Mouse (Mus musculus) liver, embryonic 13.5 days (tissue): ENCODE results near the gene Gm10300. TPM values are rescaled to one million over a fixed set of nuclear protein-coding genes. Genes with fewer than 3 reads are reported as not detected.

Source experiments
- ATAC-seq: fragments of 200-750 bp; cut with Nextera tagmentation; 2 replicates; pipeline ENCODE4 v1.8.0; 2017; ENCODE audit warnings: low read depth, mild to moderate bottlenecking, moderate number of reproducible peaks, moderate library complexity
- DNase-seq: peaks from one replicate; pipeline ENCODE4 v3.0.0; 2022
- H3K27ac ChIP-seq: fragments of 300-500 bp; sonication (generic); 2 replicates; pipeline ENCODE4 v1.5.1; 2015; ENCODE audit warnings: moderate library complexity, mild to moderate bottlenecking, inconsistent platforms
- H3K27me3 ChIP-seq: fragments of 300-500 bp; sonication (generic); 2 replicates; pipeline ENCODE4 v1.6.1; 2015; ENCODE audit warnings: mild to moderate bottlenecking, inconsistent platforms
- H3K36me3 ChIP-seq: fragments of 300-500 bp; sonication (generic); 2 replicates; pipeline ENCODE4 v1.6.1; 2015; ENCODE audit warnings: mild to moderate bottlenecking, inconsistent platforms
- H3K4me1 ChIP-seq: fragments of 300-500 bp; sonication (generic); replicated peaks from 2 replicates; pipeline ENCODE4 v1.6.1; 2015; ENCODE audit warnings: inconsistent platforms
- H3K4me2 ChIP-seq: fragments of 300-500 bp; sonication (generic); 2 replicates; pipeline ENCODE4 v1.6.1; 2015; ENCODE audit warnings: inconsistent platforms, mild to moderate bottlenecking, moderate library complexity
- H3K4me3 ChIP-seq: fragments of 300-500 bp; sonication (generic); replicated peaks from 2 replicates; pipeline ENCODE4 v1.5.1; 2015; ENCODE audit warnings: mild to moderate bottlenecking, inconsistent platforms
- H3K9ac ChIP-seq: fragments of 300-500 bp; sonication (generic); 2 replicates; pipeline ENCODE4 v1.6.1; 2015; ENCODE audit warnings: mild to moderate bottlenecking, inconsistent platforms
- H3K9me3 ChIP-seq: fragments of 300-500 bp; sonication (generic); replicated peaks from 2 replicates; pipeline ENCODE4 v1.6.1; 2016; ENCODE audit warnings: inconsistent platforms
- WGBS: fragments of 180-500 bp; shearing (Covaris S2); methylation state at CpG from one replicate; pipeline ENCODE4 v1.1.7; 2015; ENCODE audit not compliant: insufficient replicate concordance; 5-methylcytosine and 5-hydroxymethylcytosine counted together
- polyA plus RNA-seq: library from polyadenylated mRNA; unstranded; fragments of >200 nt; fragmentation: Nextera tagmentation; extraction: Ambion mirVana; gene quantifications from 2 replicates; pipeline ENCODE4 v1.2.1, GENCODE M21; 2015

Gm10300 gene
- polyA plus RNA-seq, 1 experiment from 2014 or later: 0.39 TPM

- Histone ChIP-seq H3K4me1 (peaks cover 86% of the 10 kb centered on the region), H3K4me2 (peak overlapping the region; percentile 98), H3K36me3 (peaks cover 66% of the 10 kb centered on the region), H3K9me3 (no peaks in the 10 kb centered on the region), H3K9ac (peak overlapping the region; percentile 97), H3K27me3 (no peaks in the 10 kb centered on the region), H3K27ac (peak overlapping the region; percentile 96), H3K4me3 (peak overlapping the region; percentile 99)
- ATAC-seq (no peak), DNase-seq (no peak)
- WGBS: 89% methylated on average over 2 of the region's 2 CpGs
These were observed 2.8 kb upstream of the Gm10300 start for GRCm38 (mm10) chr4:132071674-132072073.

- ATAC-seq: no peak
- Histone ChIP-seq H3K27ac (peak overlapping the region; percentile 96), H3K36me3 (peaks cover 61% of the 10 kb centered on the region), H3K4me3 (peak overlapping the region; percentile 99), H3K9me3 (no peaks in the 10 kb centered on the region), H3K27me3 (no peaks in the 10 kb centered on the region), H3K4me1 (peaks cover 85% of the 10 kb centered on the region), H3K9ac (peak overlapping the region; percentile 97), H3K4me2 (peak overlapping the region; percentile 98)
- no peak for DNase-seq
- 75% methylated on average over 3 of the region's 3 CpGs for WGBS
These were observed 2.3 kb upstream of the Gm10300 start for GRCm38 (mm10) chr4:132072156-132072555.

GRCm38 (mm10) chr4:132072946-132073345, 1.6 kb upstream of the Gm10300 start:
- H3K4me1 ChIP-seq: peaks cover 85% of the 10 kb centered on the region
- no peak for ATAC-seq
- H3K27me3 ChIP-seq: no peaks in the 10 kb centered on the region
- peak overlapping the region; percentile 97 for H3K9ac ChIP-seq
- H3K36me3 ChIP-seq: peaks cover 53% of the 10 kb centered on the region
- H3K27ac ChIP-seq: peak overlapping the region; percentile 96
- H3K4me3 ChIP-seq: peak overlapping the region; percentile 99
- H3K9me3 ChIP-seq: no peaks in the 10 kb centered on the region
- WGBS: 75% methylated on average over 6 of the region's 6 CpGs
- peak; percentile 45 for DNase-seq
- peak overlapping the region; percentile 98 for H3K4me2 ChIP-seq

- Histone ChIP-seq H3K4me2 (peak within 1 kb of the TSS; percentile 98), H3K9me3 (no peaks in the 10 kb centered on the region), H3K9ac (peak within 1 kb of the TSS; percentile 97), H3K27me3 (no peaks in the 10 kb centered on the region), H3K27ac (peak within 1 kb of the TSS; percentile 100), H3K4me3 (peak within 1 kb of the TSS; percentile 99), H3K36me3 (peaks cover 31% of the 10 kb centered on the region), H3K4me1 (peaks cover 84% of the 10 kb centered on the region)
- DNase-seq: peak; percentile 100
- WGBS: 1% methylated on average over 47 of the region's 47 CpGs
- ATAC-seq: peak; percentile 86
These were observed 654 bp downstream of the Gm10300 start, which contains the start of gene Epb41 for GRCm38 (mm10) chr4:132074933-132075769. Gene Epb41 (minus strand): TSS chr4:132075321.

DNA sequence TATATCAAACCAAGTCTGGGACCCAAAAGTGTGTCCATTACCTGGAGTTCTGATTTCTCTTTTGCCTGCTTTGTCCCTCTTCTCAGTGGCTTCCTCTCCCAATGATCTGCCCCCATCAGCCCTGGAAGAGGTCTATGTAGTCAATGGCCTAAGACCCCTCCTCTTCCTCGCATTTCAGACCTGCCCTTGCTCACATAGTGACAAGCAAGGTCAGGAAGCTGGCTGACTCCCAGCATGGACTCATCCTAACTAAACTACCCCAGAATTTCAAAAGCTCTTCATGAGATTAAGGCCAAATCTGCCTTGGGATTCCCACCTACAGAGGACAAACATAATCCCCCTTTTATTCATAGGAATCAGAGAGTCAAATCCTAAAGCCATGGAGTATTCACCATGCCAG, 1.3 kb downstream of the Gm10300 start:
- Histone ChIP-seq H3K4me3 (peak overlapping the region; percentile 99), H3K36me3 (peaks cover 25% of the 10 kb centered on the region), H3K9me3 (no peaks in the 10 kb centered on the region), H3K4me1 (peaks cover 78% of the 10 kb centered on the region), H3K4me2 (peak overlapping the region; percentile 98), H3K9ac (peak overlapping the region; percentile 92), H3K27me3 (no peaks in the 10 kb centered on the region), H3K27ac (peak overlapping the region; percentile 100)
- DNase-seq: no peak
- no peak for ATAC-seq
- WGBS: 22% methylated on average over 1 of the region's 1 CpGs

DNA sequence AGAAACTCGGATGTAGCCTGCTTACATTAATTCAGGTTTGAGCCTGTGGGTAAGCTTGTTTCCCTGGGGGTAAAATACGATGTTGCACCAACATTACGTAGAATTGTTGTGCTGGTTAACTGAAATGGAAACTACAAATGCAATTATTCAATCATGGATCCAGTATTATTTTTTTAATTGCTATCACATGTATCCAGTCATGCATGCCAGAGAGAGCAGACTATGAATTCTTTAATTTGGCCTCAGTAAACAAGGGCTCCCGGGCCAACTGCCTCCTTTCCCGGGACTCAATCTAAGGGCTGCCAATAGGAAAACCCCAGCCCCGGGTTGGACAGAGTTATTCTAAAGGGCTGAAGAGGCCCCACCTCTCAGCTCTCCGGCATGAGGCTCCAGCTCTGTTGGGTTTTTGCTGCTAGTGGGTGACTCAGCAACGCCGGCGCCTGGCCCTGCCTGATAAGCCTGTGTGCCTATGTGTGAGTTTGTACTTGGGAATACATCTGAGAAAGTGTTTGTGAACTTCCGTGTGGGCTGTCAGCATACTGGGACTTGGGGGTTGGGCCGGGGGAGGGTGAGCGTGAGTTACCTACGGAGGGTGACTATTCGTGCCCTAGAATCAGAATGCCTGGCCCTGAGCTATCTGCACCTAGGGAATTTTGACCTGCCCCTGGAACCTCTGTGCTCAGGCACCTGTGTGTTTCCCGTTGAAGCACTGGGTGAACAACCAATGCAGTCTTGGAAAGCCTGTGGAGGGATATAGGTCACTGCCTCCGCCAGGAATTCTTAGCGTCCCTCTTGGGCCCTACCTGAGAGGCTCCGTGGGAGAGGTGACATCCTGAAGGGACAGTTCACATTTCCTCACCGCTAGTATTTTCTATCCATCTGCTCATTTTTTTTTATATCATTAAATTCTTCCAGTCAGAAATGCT, 2.2 kb downstream of the Gm10300 start:
- peaks cover 15% of the 10 kb centered on the region for H3K36me3 ChIP-seq
- DNase-seq (peak; percentile 97), ATAC-seq (peak; percentile 60)
- H3K4me2 ChIP-seq: peak overlapping the region; percentile 98
- H3K27ac ChIP-seq: peak overlapping the region; percentile 100
- peaks cover 69% of the 10 kb centered on the region for H3K4me1 ChIP-seq
- H3K9ac ChIP-seq: peak overlapping the region; percentile 92
- H3K4me3 ChIP-seq: peak overlapping the region; percentile 99
- 5% methylated on average over 20 of the region's 20 CpGs for WGBS
- no peaks in the 10 kb centered on the region for H3K9me3 ChIP-seq
- H3K27me3 ChIP-seq: no peaks in the 10 kb centered on the region

- peak overlapping the region; percentile 92 for H3K9ac ChIP-seq
- DNase-seq (peak; percentile 92), ATAC-seq (peak; percentile 66)
- H3K36me3 ChIP-seq: peaks cover 8% of the 10 kb centered on the region
- peak overlapping the region; percentile 99 for H3K4me3 ChIP-seq
- peaks cover 62% of the 10 kb centered on the region for H3K4me1 ChIP-seq
- peak overlapping the region; percentile 100 for H3K27ac ChIP-seq
- no peaks in the 10 kb centered on the region for H3K27me3 ChIP-seq
- WGBS: 7% methylated on average over 7 of the region's 7 CpGs
- peak overlapping the region; percentile 98 for H3K4me2 ChIP-seq
- no peaks in the 10 kb centered on the region for H3K9me3 ChIP-seq
These were observed 2.9 kb downstream of the Gm10300 start for GRCm38 (mm10) chr4:132077445-132077844.

- Histone ChIP-seq H3K4me2 (peak overlapping the region; percentile 98), H3K4me1 (peaks cover 53% of the 10 kb centered on the region), H3K27me3 (no peaks in the 10 kb centered on the region), H3K9ac (peak overlapping the region; percentile 73), H3K36me3 (no peaks in the 10 kb centered on the region; the same call in 1 of the 2 replicates), H3K27ac (peak overlapping the region; percentile 100), H3K4me3 (peak overlapping the region; percentile 26; the same call in 1 of the 2 replicates), H3K9me3 (no peaks in the 10 kb centered on the region)
- DNase-seq (peak; percentile 36), ATAC-seq (no peak)
- 7% methylated on average over 7 of the region's 7 CpGs for WGBS
These were observed 3.8 kb downstream of the Gm10300 start for GRCm38 (mm10) chr4:132078296-132078714.

- peak; percentile 52 for DNase-seq
These were observed 5.2 kb downstream of the Gm10300 start for GRCm38 (mm10) chr4:132079555-132080275.

DNA sequence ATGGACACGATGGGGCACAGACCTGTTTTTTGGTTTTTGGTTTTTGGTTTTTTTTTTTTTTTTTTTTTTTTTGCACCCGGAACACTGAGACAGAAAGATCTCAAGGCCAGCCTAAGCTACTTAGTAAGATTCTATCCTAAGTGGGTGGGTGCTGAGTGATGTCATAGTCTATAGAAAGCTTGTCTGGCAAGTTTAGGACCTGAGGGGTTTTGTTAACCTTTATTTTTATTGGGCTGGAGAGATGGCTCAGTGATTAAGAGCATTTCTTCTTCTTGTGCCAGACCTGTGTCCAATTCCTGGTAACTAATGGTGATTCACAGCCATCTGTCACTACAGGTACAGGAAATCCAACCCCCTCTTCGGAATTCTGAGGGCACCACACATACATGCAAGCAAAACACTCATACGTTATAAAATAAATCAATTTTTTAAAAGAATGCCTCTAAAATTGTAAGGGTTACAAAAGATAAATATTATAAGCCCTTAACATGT, 6.0 kb downstream of the Gm10300 start:
- Histone ChIP-seq H3K36me3 (no peaks in the 10 kb centered on the region), H3K4me3 (no peak overlapping the region), H3K9me3 (no peaks in the 10 kb centered on the region), H3K27me3 (no peaks in the 10 kb centered on the region), H3K9ac (no peak overlapping the region), H3K4me1 (peaks cover 44% of the 10 kb centered on the region), H3K27ac (no peak overlapping the region), H3K4me2 (no peak overlapping the region)
- 57% methylated on average over 4 of the region's 4 CpGs for WGBS
- DNase-seq: no peak
- ATAC-seq: no peak

More at GRCm38 (mm10) chr4:132079555-132080275, 5.2 kb downstream of the Gm10300 start:
- WGBS: 13% methylated on average over 19 of the region's 19 CpGs
- no peak for ATAC-seq
- Histone ChIP-seq H3K27me3 (no peaks in the 10 kb centered on the region), H3K9ac (peak overlapping the region; percentile 73), H3K4me3 (no peak overlapping the region; the same call in 1 of the 2 replicates), H3K4me1 (peaks cover 46% of the 10 kb centered on the region), H3K27ac (peak overlapping the region; percentile 100), H3K9me3 (no peaks in the 10 kb centered on the region), H3K4me2 (peak overlapping the region; percentile 98), H3K36me3 (no peaks in the 10 kb centered on the region)
